Mouse (Mus musculus) brown adipose tissue, adult 24 weeks (tissue): ENCODE data around the gene Tle2. TPM values are rescaled to one million over a fixed set of nuclear protein-coding genes. Genes with fewer than 3 reads are reported as not detected.
A peak's percentile ranks its signal among the peaks of the same experiment; 100 is the strongest.

ENCODE experiments used
- H3K27ac ChIP-seq: fragments of 200-500 bp; replicated peaks from 2 replicates; pipeline ENCODE4 v1.5.1; 2012; ENCODE audit warnings: low read depth, mild to moderate bottlenecking, low read length
- H3K4me1 ChIP-seq: fragments of 200-500 bp; 2 replicates; pipeline ENCODE4 v1.6.1; 2012; ENCODE audit warnings: low read length, mixed read lengths; ENCODE audit not compliant: control insufficient read depth, insufficient read depth, insufficient read length
- H3K4me3 ChIP-seq: fragments of 200-500 bp; 2 replicates; pipeline ENCODE4 v1.5.1; 2012; ENCODE audit warnings: low read depth, mild to moderate bottlenecking, low read length, moderate library complexity; ENCODE audit not compliant: insufficient read depth
- polyA plus RNA-seq: library from polyadenylated mRNA; stranded (reverse); fragments of >200 nt; gene quantifications from 2 replicates; pipeline ENCODE4 v1.2.4, GENCODE M21; 2012; ENCODE audit not compliant: missing spikeins, insufficient read depth, insufficient read length

The Tle2 gene
- polyA plus RNA-seq, 1 experiment: 4.8 TPM

DNA sequence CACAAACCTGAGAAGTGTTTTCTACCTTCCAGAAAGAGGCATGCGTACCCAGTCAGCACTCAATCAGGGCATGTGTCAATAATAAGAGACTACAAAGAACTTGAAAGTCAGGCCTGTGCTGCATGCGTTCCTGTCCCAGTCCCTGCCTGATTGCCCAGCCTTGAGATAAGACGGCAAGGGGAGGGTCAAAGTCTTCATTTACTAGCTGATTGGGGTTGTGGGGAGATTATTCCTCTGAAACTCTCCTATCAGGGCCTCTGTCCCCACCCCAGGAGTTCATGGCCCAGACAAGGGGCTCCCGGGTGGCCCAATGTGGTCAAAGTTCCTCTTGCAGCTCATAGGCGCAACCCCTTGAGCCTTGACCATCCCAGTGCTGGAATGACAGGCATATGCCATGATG, 28.0 kb upstream of the Tle2 start:
- H3K4me1 ChIP-seq: peaks cover 21% of the 10 kb centered on the region
- H3K4me3 ChIP-seq: no peak overlapping the region
- no peak overlapping the region for H3K27ac ChIP-seq

DNA sequence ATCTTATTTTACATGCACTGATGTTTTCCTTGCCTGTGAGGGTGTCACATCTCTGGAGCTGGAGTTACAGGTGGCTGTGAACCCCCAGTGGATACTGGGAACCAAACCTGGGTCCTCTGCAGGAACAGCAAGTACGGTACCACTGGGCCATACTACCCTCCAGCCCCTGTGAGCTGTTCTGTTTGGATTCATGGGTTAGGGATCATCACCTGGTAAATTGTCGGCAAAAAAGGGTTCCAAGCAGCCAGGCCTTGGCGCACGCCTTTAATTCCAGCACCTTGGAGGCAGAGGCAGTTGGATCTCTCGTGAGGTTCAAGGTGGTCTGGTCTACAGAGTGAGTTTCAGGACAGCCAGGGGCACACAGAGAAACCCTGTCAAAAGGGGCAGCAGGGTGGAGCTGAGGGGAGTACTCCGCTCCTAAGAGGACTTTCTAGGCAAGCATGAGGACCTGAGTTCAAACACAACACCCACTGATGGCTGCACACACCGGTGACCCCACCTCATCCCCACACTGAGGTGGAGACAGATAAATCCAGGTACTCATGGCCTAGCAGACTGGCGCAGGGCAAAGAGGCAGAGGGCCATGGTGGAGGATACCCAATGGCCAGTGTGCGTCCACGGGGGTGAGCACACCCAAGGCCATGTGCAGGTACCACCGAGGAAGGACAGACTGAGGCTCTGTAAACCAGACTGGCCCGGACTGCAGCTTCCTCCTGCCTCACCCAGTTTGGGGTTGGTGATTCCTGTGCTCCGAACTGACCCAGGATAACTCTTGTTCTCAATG, 27.4 kb upstream of the Tle2 start:
- Histone ChIP-seq H3K27ac (no peak overlapping the region), H3K4me3 (no peak overlapping the region), H3K4me1 (peaks cover 18% of the 10 kb centered on the region)

DNA sequence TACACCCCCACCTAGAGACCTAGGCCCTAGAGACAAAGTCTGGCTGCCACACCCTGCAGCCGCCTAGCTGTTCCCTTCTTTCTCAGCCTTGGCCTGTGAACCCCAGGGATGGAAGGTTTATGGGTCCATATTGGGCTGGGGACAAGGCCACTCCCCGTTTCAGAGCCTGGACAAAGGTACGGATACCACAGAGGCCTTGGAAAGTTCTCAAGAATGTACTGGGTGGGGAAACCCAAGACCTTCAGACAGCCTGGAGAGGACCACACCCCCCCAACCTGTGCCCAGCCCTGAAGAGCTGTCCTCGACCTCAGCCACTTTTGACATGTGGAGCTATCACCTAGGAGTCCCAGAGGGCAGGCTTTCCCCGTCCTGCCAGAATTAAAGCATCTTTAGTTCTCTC, 25.4 kb upstream of the Tle2 start:
- H3K4me1 ChIP-seq: no peaks in the 10 kb centered on the region
- no peak overlapping the region for H3K4me3 ChIP-seq
- H3K27ac ChIP-seq: no peak overlapping the region

DNA sequence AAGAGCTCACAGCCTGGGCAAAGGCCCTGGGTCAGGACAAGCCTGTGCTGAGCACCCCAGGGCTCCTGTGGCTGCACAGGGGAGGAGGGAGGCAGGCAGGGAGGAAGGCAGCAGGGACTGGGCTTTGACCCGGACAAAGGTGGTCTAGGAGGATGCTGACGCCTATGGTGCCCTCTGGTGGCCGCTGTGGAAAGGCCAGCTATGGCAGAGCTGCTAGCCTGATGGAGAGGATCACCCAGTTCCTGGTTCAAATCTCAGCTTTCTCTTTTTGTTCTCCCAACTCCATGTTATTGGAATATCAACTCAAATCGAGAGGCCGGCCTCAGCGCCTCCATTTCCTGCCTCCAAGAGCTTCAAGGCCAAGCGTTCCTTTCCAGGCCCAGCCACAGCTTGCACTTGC, 24.1 kb upstream of the Tle2 start:
- Histone ChIP-seq H3K4me3 (no peak overlapping the region), H3K4me1 (no peaks in the 10 kb centered on the region), H3K27ac (no peak overlapping the region)

DNA sequence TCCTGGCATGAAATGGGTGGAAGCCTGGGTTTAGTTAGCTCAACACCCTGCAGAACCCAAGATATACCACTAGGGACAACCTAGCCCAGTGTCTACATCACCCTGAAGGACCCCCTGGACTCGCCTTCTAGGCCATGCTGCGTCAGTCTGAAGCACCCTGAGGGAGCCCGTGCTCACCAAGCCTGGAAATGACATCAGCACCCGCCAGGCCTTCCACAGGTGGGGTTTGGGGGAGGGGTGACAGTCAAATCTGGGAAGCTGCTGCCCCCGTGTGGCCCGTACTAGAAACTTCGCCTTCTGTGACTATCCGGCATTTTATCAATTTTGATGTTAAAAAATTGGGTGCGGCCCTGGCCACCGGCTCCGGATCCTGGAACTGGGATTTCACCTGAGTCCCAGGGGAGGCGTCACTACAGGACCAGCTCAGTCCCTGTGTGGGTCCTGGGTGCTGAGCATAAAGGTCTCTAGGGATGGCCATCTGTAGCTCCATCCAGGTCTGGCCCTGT, 22.7 kb upstream of the Tle2 start:
- Histone ChIP-seq H3K4me1 (no peaks in the 10 kb centered on the region), H3K27ac (peak overlapping the region; percentile 49), H3K4me3 (no peak overlapping the region)

DNA sequence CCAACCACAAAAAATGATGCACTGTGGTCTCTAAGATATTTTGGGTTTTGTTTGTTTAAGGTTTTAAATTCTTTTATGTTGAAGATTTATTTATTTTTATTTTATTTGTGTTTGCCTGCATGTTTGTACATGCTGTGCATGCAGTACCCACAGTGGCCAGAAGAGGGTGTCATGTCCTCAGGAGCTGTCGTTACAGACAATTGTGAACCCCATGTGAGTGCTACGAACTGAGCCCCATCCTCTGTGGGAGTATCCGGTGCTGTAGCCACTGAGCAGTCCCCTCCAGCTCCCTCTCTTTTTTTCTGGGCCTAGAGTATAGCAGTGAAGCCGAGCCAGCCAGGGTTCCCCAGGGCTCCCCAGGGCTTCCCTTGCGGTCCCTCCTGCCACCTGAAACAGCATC, 21.1 kb upstream of the Tle2 start:
- Histone ChIP-seq H3K4me1 (no peaks in the 10 kb centered on the region), H3K4me3 (no peak overlapping the region)

DNA sequence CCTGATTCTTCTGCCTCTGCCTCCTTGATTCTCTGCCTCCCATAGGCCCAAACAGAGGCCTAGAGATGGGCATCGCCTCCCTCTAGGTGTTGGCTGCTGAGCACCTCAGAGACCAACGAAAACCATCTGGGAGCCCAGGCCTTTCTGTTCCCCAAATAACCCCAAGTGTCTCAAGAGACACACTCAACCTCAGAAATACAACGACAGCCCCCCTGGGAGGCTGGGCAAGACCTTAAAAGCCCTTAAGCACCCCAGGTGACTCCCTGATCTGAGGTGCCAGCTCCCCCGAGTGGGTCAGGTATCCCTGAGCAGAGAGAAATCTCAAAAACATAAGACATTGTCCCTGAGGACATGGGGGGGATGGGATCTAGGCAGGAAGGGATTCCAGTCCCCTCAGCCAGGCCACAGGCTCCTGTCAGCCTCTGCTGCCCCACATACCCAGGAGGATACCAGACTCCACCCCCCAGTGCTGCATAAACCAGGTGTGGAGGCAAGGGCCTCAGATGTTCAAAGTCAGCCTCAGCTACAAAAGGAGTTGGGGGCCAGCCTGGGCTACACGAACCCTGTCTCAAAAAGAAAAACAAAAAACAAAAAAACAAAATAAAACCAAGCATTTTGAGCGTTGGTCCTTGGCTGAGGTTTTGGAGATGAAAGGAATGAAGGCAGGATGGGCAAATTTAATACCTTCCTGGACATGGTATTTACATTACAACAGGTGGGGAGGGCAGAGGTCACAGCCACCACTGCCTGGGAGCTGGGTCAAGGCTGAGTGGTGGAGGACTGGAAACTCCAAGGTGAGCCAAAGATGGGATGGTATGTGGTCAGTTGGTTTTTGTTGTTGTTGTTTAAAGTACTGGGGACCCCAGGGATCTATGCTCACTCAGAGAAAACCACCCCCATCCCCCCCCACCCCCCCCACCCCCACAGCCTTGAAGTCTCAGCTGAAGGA, 20.3 kb upstream of the Tle2 start:
- Histone ChIP-seq H3K27ac (no peak overlapping the region), H3K4me3 (no peak overlapping the region), H3K4me1 (peaks cover 5% of the 10 kb centered on the region; the same call in 1 of the 2 replicates)

More for the DNA sequence above, 21.1 kb upstream of the Tle2 start:
- no peak overlapping the region for H3K27ac ChIP-seq

DNA sequence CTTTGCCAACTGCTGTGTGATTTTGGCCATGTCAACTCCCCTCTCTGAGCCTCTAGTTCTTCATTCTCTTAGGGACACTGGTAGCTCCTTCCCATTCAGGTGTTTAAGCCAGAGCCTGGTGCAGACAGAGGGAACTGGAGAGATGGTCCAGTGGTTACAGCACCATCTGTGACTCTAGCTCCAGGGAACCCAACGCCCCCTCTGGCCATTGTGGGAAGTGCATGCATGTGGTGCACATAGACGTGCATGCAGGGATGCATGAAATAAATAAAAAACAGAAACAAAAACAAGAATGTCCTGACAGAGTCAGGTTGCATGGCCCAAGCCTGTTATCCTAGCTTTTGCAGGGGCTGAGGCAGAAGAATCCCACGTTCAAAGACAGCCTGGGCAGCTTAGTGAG, 18.1 kb upstream of the Tle2 start:
- Histone ChIP-seq H3K4me3 (no peak overlapping the region), H3K27ac (no peak overlapping the region)

DNA sequence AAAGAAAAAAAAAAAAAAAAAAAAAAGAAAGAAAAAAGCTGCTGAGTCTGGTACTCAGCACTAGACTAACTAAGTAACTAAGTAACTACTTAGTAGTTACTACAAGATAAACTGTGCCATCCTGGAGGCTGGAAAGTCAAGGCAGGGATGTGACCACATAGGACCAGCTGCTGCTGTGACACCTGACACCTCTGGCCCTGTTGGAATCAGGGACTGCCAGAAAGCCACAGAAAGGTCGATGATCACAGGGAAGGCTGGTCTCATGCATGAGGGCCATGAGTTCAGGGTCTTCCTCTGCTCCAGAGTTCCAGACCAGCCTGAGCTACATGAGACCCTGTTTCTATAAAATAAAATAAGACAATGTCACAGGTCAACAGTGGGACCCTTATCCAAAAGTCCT, 16.9 kb upstream of the Tle2 start:
- peaks cover 13% of the 10 kb centered on the region for H3K4me1 ChIP-seq
- no peak overlapping the region for H3K27ac ChIP-seq
- H3K4me3 ChIP-seq: no peak overlapping the region

More for the DNA sequence above, 18.1 kb upstream of the Tle2 start:
- peaks cover 8% of the 10 kb centered on the region for H3K4me1 ChIP-seq

DNA sequence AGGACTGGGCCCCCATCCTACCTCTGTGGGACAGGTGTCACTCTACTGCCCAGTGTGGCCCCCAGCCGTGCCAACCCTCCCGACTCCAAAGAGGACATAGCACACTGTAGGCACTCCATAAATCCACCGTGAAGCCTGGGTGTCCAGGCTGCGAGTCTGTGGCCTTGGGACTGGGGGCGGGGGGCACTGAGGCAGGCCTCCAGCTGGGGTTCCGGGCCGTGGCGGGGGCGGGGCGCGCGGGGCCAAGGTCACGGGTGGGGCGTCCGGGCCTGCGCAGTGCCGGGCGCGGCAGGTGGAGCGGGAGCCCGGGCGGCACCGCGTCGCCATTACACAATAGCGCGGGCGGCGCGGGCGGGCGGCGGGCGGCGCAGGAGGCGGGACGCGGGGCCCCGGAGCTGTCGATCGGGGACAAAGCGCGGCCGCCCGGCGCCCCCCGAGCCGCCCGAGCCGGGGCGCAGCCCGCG, 15.2 kb upstream of the Tle2 start, which contains the start of gene Aes:
Gene Aes (plus strand): TSS at position 326 of the 464 bp plus-strand sequence.
- H3K4me1 ChIP-seq: peaks cover 20% of the 10 kb centered on the region
- peak within 1 kb of the TSS; percentile 93 for H3K27ac ChIP-seq
- peak within 1 kb of the TSS; percentile 100 for H3K4me3 ChIP-seq

DNA sequence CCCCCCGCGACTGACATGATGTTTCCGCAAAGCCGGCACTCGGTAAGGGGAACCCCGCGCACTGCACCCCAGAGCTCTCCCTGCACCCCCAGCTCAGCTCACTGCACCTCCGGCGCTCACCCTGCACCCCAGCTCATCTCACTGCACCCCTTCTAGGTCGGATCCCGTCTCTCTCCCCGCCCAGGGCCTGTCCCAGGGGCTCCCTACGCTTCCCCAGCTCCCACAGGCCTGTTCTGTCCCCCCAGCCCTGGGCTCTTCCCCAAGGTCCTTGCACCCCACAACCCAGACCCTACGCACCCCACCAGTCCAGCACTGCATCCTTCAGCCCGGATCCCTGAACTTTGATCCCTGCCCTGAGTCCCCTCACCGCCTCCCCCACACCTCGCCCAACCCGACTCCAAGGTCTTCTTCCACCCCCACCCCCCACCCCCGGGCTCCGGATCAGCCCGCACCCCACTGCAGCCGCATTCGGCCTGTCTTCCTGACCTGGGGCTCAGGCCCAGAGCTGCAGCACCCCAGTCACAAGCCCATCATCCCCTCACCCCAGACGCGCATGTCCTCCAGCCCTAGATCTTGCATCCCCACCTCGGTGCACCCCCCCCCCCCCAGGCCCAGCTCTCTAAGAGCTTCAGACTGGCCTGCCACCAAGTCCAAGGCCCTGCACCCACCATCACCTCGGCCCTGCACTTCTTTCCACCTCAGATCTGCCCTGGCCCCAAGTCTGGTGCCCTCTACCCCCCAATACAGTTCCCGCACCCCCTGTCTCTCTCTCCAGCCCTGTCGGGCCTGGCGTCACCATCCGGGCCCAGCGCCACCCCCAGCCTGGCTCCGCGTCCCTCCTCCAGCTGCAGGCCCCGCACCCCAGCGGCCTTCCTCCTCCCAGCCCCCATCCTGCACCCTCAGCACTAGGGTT, 14.5 kb upstream of the Tle2 start:
- H3K4me3 ChIP-seq: peak overlapping the region; percentile 100

DNA sequence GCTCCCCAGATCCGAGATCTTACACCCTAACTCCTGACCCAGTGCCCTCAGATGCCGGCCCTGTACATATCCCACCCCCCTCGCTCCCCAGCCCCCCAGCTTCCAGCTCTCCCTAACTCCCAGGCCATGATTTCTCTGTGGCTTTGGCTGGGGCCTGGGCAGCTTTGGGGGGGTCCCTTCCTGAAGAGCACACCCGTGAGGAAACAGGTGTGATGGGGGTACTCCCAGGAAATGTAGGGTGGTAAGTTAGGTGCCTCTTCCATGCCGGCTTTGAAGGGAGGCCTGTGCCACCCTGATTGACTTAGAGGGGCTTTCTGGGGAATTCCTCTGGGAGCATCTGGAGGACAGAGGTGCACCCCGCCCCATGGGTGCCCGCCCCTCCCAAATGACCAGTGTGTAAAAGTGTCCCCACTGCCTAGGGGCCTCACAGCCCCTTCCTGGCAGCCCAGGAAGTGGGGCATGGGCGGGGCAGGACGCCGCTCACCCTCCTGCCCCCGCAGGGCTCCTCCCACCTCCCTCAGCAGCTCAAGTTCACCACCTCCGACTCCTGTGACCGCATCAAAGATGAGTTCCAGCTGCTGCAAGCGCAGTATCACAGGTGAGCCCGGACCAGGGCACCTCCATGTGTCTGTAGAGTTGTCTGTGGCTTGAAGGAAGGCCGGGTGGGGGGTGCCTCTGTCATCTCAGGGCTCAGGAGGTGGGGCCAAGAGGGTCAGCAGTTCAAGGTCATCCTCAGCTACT, 13.5 kb upstream of the Tle2 start:
- peak overlapping the region; percentile 100 for H3K4me3 ChIP-seq
- peaks cover 20% of the 10 kb centered on the region for H3K4me1 ChIP-seq

More for the DNA sequence above, 14.5 kb upstream of the Tle2 start:
- Histone ChIP-seq H3K4me1 (peaks cover 20% of the 10 kb centered on the region), H3K27ac (peak overlapping the region; percentile 86)

DNA sequence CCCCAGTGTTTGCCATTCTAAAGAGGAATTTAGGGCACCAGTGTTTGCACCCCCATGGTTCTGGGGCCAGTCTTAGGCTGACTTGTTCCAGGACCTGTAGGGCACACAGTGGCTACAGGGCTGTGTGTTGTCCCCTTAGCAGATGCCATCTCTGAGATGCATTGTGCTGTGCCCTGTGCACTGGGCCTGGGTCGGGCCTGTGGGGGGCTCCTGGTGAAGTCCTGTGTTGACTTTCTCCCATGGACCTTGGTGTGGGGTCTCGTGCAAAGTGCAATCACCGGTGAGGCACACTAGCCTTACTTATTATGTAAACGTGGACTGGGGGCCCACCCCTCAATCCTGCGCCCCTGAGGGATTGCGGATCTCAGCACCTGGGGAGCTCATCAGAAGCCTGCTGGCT, 11.9 kb upstream of the Tle2 start:
- Histone ChIP-seq H3K27ac (no peak overlapping the region), H3K4me3 (no peak overlapping the region), H3K4me1 (peaks cover 20% of the 10 kb centered on the region)

More for the DNA sequence above, 13.5 kb upstream of the Tle2 start:
- no peak overlapping the region for H3K27ac ChIP-seq

DNA sequence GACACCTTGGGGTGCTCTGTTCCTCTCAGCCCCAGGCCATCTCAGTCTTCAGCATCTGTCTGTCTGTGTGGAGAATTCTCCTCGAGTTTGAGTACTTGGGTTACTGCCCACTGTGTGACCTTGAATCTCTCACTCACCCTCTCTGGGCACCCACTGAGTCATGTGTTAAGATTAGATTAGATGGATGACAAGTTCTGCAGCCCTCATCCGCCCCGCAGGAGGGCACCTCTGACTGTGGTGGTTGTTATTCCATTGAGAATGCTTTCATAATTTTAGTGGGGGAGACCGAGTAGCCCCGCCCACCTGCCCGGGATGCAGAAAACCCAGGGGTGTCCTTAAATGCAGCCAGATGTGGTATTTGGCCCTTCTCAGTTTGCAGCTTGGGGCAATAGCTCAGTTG, 10.9 kb upstream of the Tle2 start:
- Histone ChIP-seq H3K27ac (no peak overlapping the region), H3K4me3 (no peak overlapping the region), H3K4me1 (peaks cover 20% of the 10 kb centered on the region)
